Mouse (Mus musculus) layer of hippocampus, adult 9-10 months (tissue): ENCODE measurements around the gene Clrn3.
"Not testable (repeated sequence)": the region's sequence is repeated elsewhere in the genome, so short reads cannot be mapped to it uniquely, and the experiment has no call there.

Source experiments
- DNase-seq: peaks from one replicate; pipeline ENCODE4 v3.0.0; 2022; ENCODE audit warnings: low spot score

Clrn3 gene

GRCm38 (mm10) chr7:135528515-135528914 is at the start of gene Clrn3:
TSS of gene Clrn3 (minus strand) at chr7:135528654.
- no peak for DNase-seq

DNA sequence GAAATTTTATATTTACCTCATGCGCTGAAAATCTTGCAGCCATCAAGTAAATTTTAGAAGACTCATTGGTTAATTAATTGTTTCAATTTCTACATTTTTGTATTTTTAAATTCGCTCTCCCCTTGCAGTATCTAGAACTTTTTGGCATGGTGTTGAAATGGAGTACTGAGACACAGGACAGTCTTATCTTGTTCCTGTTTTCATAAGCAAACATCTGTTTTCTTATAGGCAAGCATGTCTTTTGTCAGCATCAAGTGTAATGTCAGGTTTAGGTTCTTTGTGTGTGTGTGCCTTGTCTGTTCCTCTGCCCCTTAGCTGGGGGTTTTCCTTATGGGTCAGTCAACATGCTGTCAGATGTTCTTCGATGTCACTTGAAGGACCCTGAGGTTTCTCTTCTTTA is 47.9 kb upstream of the Clrn3 start:
- DNase-seq, result no peak

DNA sequence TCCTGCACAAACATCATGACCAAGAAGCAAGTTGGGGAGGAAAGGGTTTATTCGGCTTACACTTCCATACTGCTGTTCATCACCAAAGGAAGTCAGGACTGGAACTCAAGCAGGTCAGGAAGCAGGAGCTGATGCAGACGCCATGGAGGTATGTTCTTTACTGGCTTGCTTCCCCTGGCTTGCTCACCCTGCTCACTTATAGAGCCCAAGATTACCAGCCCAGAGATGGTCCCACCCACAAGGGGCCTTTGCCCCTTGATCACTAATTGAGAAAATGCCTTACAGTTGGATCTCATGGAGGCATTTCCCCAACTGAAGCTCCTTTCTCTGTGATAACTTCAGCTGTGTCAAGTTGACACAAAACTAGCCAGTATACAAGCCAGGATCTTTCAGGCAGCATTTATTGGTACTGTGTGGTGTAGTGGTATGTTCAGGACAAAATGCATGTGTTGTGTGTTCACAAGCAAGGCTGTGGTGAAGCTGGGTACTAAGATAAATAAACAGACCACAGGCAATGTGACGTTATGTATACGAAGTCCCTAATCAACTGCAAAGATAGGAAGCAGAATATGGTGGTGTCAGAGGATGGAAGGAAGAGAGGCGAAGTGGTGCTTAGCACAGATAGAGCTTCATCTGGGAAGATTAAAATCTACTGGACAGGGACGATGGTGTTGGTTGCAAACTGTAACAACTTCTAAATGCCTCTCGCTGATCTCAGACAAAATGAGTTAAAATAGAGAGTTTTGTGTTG is 47.0 kb upstream of the Clrn3 start:
- DNase-seq, result not testable (repeated sequence)

DNA sequence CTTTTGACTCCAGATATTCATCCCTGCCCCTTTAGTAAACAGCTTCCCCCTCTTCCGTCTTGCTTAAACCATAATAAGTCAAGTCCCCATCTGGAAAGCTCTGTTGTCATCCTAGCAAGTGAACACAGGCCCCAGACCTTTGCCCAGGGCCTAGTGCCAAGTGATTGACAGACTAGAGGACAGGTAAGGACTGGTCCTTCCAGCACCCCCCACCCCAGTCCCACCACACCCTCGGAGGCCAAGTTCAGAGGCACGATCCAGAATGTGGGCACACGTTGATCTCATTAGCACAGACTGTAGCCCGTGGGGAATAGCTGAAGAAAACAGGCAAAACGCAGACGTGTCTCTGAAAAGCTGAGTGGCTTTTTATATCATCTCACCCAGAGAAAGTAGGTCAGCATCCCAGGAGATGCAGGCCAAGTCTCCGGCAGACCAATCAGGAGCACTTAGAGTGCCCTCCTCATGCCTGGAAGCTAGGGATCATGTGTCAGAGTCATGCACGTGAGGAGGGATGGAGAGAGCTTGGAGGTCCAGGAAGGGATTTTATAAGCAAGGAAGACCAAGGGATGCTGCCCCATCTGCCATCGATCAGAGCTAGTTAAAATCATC is 43.6 kb upstream of the Clrn3 start:
- no peak for DNase-seq

- DNase-seq, result no peak
These were observed 42.9 kb upstream of the Clrn3 start for GRCm38 (mm10) chr7:135571392-135571791.

GRCm38 (mm10) chr7:135568550-135568949 is 40.1 kb upstream of the Clrn3 start:
- no peak for DNase-seq

- no peak for DNase-seq
These were observed 39.1 kb upstream of the Clrn3 start for GRCm38 (mm10) chr7:135567582-135567981.

GRCm38 (mm10) chr7:135566013-135566412 is 37.6 kb upstream of the Clrn3 start:
- DNase-seq, result no peak

DNA sequence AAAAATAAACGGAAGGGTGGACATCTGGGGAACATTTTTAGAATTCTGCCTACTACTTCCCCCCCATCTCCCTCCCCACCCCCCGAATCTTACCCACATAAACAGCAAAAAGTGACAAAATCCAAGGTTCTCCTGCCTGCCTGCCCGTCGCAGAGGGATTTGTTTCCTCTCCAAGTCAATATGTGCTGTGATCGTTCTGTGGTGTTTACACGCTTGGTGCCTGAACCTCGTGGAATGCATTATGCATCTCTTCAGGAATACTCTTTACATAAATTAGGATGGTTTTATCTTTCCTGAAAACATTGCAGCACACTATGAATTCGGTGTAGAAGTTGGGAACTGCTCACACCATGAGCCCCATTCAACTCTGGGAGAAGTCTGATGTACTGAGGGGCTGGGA is 35.6 kb upstream of the Clrn3 start:
- DNase-seq, result no peak

GRCm38 (mm10) chr7:135560280-135560679 is 31.8 kb upstream of the Clrn3 start:
- no peak for DNase-seq

- DNase-seq, result no peak
These were observed 28.4 kb upstream of the Clrn3 start for GRCm38 (mm10) chr7:135556663-135557402.

DNA sequence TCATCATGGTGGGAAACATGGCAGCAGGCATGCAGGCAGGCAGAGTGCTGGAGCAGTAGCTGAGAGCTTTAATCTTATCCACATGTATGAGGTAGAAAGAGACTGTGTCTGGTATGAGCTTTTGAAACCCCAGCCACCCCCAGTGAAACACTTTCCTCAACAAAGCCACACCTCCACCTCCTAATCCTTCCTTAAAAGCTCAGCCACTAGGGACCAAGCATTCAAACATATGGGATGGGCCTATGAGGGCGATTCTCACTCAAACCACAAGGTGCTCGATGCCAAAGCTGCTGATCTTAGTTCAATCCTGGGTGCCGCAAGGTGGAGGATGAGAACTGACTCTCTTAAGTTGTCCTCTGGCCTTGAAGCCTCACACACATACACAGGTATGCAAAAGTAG is 25.1 kb upstream of the Clrn3 start:
- no peak for DNase-seq

- DNase-seq, result no peak
These were observed 23.1 kb upstream of the Clrn3 start for GRCm38 (mm10) chr7:135551547-135551946.

DNA sequence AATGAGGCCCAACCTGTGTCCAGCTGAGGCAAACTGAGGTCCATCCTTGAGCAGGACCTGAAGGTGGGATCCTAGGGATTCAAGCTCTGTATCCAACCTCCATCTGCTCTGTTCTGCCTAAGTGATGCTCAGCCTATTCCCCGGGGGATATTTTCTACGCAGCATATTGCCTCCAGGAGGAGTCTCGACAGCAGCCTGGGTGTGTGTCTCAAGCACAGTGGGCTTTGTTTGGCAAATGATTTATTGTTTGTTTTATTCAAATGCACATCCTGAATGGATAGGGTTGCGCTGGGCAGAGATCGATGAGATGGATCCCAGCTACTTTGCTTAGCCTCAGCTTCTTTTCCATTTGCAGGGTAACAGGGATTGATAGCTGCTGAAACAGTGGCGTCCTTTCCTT is 20.0 kb upstream of the Clrn3 start:
- DNase-seq, result no peak

DNA sequence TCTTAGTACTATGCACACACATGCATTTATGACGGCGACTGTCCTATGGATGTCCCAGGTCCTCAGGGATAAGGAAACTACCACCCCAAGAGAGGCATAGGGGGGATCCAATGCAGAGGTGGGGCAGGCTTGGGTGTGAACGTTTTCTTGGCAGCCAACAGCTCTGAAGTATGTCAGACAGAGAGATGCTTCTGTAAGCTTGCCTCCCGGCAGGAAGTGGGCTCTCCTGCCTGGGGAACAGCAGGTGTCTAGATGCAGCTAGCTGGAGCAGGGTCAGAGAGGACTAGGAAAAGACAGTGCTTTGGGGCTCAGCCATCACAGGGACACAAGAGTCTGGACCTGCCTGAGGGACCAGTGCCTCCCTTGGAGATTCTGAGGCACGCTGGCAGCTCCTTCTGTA is 18.1 kb upstream of the Clrn3 start:
- DNase-seq, result no peak

DNA sequence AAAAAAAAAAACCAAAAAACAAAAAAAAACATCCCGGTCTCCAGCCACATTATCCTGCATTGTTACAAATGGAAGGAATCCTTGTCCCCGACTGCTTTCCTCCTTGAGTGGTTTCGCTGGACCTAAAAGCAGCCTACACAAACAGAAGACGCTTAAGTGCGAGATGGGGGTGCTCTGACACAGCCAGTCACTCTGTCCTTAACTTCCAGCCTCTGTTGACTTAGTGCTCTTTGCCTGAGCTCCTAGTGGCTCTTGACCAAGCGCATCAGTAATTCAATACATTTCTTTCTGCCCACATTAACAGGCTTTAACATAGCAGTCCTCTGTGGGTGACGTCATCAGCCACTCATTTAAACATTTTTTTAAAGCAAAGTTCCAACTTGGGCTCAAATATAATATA is 17.5 kb upstream of the Clrn3 start:
- DNase-seq, result no peak

DNA sequence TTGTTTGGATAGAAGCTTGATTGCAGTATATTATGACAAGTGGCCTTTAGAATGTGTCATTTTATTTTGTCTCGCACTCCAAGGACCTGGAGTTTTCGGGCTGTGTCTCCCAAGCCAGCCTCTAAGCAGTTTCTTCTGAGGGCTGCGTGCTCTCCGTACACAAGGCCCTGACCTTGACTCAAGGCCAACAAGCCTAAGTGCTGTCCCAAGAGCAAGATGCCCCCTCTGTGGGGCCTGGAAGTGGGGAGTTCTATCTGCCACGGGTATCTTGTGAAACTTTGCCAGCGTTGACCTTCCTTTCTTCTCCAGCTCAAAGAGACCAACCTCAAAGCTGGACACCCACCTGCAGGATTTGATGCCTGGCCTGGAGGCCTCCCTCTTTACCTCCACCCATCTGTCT is 15.9 kb upstream of the Clrn3 start:
- no peak for DNase-seq

GRCm38 (mm10) chr7:135543033-135543432 is 14.6 kb upstream of the Clrn3 start:
- no peak for DNase-seq

- no peak for DNase-seq
These were observed 13.8 kb upstream of the Clrn3 start for GRCm38 (mm10) chr7:135542235-135542634.

GRCm38 (mm10) chr7:135539429-135539828 is 11.0 kb upstream of the Clrn3 start:
- no peak for DNase-seq

GRCm38 (mm10) chr7:135537948-135538741 is 9.7 kb upstream of the Clrn3 start:
- no peak for DNase-seq

- DNase-seq, result peak; percentile 71
These were observed 9.0 kb upstream of the Clrn3 start, which contains the start of gene Ptpre for GRCm38 (mm10) chr7:135537341-135537901. TSS of gene Ptpre (plus strand) at chr7:135537481.
